Mouse (Mus musculus) thymus, adult 18-20 months (tissue): ENCODE results near the gene Kpna2.
"Not testable (repeated sequence)": the region's sequence is repeated elsewhere in the genome, so short reads cannot be mapped to it uniquely, and the experiment has no call there.

ENCODE experiments used
- DNase-seq, 2 experiments: peaks; one replicate each; pipeline ENCODE4 v3.0.0; 2022; ENCODE audit warnings: mixed read lengths in 2 of 2

Gene Kpna2

DNA sequence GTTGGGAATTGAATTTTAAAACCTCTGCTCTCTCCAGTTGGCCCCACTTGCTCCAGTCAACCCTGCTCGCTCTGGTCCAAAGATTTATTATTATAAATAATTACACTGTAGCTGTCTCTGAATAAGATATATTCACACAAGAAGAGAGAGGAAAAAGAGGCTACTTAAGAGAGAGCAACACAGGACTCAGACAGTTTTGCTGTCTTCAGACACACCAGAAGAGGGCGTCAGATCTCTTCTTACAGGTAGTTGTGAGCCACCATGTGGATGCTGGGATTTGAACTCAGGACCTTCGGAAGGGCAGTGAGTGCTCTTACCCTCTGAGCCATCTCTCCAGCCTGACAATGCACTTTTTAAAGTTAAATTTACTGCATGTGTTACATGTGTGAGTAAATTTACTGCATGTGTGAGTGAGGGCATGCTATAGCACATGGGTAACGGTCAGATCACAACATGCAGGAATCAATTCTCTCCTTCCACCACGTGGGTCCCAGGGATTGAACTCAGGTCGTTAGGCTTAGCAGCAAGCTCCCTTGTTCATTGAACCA lies 18.1 kb upstream of the Kpna2 start:
- DNase-seq, result no peak

DNA sequence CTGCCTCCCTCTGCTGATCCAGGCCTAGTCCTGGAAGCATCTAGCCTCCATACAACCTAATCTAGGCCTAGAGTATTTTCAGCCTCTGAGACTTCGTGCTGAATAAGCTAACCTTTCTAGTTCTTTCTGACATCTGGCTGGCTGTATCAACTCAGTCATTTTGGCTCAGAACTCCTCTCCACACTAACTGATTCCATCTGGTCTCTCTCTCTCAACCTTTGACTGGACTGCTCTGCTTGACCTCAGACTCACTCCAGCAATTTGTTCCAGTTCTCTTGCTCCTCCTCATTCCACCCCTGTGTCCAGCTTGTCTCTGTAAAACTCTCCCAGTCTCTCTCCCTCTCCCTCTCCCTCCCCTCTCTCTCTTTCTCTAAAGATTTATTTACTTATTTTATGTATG lies 17.6 kb upstream of the Kpna2 start:
- no peak for DNase-seq

DNA sequence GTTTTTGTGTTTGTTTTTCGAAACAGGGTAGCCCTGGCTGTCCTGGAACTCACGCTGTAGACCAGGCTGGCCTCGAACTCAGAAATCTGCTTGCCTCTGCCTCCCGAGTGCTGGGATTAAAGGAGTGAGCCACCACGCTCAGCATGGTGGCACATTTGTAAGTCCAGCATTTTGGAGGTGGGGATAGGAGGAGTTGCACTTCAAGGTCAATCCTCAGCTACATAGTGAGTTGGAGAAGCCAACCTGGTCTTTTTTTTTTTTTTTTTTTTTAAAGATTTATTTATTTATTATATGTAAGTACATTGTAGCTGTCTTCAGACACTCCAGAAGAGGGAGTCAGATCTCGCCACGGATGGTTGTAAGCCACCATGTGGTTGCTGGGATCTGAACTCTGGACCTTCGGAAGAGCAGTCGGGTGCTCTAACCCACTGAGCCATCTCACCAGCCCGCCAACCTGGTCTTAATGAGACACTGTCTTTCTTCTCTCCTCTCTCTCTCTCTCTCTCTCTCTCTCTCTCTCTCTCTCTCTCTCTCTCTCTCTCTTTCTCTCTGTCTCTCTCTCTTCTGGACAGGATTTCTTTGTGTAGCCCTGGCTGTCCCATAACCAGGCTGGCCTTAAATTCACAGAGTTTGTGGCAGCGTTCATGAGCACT lies 16.3 kb upstream of the Kpna2 start:
- DNase-seq, result not testable (repeated sequence)

DNA sequence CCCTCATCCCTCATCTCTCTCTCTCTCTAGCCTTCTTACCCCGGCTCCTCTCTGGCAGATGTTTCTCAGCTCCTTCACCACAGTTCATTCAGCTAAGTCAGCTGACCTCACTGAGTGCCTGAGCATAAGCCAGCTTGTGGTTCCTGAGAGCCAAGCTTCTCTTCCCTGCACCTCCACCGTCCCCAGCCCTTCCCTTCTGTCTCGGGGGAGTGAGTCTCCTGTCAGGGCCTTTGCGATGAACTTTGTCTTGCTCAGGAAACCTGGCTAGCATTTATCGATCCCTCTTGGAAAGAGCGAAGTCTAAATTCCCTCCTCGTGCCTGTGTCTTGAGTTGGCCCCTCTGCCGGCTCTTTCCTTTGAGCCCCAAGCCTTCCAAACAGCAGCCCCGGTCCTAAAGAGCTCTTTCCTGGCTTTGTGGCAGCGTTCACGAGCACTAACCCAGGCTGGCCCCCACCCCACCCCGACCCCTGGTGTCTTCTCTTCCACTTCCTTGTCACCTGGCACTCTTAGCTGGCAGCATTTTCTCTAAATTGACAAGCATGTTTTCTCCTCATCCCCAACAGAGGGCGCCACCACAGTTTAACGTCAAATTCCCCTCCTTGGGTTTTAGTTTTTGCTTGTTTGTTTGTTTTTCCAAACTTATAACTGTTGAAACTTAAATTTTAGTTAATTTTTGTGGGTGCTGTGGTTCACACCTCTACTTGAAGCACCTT lies 15.4 kb upstream of the Kpna2 start:
- DNase-seq, result peak in 1 of 2 experiments; percentile 27

DNA sequence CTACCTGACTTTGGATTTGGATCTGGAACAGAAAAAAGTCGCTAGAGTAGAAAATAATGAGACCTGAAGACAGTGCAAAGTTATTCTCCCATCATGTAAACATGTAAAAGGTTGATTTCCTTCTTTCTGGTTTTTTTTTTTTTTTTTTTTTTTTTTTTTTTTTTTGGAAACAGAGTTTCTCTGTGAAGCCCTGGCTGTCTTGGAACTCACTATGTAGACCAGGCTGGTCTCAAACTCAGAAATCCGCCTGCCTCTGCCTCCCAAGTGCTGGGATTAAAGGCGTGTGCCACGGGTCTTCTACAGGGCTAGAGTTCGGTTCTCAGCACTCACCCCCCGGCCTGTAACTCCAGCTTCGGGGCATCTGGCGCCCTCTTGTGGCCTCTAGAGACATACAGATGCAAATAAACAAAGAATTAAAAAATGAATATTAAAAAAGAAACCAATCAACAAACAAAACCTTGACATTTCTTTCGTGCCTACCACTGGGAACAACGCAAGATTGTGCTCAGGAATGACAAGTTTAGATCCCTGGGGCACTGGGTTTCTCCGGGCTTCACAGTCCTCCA lies 14.8 kb upstream of the Kpna2 start:
- no peak for DNase-seq

DNA sequence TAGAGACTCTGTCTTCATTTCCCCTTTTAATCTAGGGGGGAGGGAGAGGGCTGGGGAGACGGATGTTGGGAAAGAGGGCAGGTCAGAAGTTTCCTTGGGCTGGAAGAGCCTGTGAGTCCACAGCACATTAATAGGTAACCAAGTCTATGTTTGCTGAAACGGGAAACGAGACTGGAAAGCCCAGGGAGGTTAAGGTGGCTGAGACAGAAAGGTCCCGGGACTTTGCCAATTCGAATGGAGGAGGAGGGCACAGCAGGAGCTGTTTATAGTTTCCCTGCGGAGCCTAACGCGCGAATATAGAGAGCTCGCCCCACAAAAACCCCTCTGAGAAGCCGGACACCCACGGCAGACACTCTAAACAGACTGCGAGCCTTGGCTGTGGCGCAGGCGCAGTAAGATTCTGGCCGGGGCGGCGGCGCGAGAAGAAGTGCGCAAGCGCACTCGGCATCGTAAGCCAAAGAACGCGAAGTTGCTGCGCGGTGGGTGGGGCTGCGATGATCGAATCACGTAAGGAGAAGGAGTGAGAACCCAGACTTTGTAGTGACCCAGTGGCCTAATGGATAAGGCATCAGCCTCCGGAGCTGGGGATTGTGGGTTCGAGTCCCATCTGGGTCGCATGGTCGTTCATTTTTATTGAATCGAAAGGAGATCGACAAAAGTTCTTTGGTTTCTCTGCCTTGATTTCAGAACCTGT lies 13.1 kb upstream of the Kpna2 start:
- DNase-seq, result peak; percentile 92 to 95

DNA sequence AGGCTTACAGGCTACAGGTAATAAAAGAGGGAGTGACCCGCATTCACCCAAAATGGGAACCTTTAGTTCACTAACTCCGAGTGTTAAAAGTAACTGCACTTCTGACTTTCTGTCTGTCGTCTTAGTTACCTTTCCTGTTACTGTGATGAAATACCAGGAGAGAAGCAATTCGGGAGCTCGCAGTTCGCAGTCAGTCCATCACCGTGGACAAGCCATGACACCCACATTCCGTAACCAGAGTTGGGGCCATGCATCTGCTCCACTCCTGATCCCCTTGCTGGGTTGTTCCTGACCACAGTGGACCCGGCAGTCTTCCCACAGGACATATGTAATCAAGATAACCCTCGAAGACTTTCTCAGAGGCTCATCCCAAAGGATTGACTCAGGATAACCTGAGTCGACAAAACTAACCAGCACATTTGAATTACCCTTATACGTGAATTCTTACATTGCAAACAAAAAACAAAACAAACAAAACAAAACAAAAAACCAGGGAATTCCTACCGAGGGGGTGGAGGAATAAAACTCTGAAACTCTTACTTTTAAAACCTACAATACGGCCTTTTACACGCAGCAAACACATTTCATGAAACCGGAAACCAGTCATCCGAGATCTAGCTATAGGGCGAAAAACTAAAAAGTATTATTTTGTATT lies 12.5 kb upstream of the Kpna2 start:
- no peak for DNase-seq

DNA sequence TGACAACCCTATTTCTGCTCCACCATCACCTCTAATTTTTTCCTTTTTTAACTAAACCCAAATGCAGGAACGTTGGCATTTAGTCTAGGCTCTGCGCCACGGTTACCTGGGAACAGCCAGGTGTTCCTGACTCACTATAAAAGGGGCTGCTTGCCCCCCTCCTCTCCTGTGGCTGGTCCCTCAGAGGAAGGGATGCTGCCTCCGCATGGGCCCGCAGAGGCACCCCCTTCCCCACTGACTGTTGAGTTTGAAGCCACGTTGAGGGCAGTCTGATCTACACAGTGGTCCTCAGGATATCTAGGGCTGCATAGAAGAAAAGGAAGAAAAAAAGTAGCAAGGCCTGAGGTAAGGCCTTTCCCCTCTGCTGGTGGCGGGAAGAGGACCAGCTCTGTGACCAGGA lies 11.8 kb upstream of the Kpna2 start:
- DNase-seq, result no peak

DNA sequence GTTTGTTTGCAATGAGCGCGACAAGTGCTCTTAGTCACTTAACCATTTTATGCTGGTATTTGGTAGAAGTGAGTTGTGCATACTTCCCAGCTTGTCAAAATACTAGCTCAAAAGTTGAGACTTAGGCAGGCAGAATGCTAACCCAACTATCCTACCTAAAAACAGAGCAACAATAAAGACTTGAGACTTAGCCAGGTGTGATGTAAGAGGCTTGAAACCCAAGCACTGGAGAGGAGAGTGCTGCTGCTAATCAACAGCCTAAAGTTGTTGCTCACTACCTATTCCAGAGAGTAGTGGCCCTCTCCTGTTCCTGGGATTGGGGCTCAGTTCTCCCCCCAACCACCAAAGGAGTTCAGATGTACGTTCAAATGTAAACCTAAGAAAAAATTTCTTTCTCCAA lies 11.1 kb upstream of the Kpna2 start:
- DNase-seq, result no peak

DNA sequence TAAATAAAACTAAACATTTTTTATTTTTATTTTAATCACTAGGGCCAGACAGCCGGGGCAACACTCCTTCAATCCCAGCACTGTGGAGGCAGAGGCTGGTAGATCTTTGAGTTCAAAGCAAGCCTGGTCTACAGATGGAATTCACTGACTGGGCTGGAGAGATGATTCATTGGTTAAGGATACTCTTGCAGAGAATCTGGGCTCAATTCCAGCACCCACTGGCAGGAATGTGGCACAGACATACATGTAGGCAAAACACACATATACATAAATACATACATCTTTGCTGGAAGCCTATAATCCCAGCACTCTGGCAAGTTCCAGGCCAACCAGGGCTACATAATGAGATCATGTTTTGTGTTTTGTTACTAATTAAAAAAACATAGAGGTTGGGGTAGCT lies 6.2 kb upstream of the Kpna2 start:
- DNase-seq, result no peak

DNA sequence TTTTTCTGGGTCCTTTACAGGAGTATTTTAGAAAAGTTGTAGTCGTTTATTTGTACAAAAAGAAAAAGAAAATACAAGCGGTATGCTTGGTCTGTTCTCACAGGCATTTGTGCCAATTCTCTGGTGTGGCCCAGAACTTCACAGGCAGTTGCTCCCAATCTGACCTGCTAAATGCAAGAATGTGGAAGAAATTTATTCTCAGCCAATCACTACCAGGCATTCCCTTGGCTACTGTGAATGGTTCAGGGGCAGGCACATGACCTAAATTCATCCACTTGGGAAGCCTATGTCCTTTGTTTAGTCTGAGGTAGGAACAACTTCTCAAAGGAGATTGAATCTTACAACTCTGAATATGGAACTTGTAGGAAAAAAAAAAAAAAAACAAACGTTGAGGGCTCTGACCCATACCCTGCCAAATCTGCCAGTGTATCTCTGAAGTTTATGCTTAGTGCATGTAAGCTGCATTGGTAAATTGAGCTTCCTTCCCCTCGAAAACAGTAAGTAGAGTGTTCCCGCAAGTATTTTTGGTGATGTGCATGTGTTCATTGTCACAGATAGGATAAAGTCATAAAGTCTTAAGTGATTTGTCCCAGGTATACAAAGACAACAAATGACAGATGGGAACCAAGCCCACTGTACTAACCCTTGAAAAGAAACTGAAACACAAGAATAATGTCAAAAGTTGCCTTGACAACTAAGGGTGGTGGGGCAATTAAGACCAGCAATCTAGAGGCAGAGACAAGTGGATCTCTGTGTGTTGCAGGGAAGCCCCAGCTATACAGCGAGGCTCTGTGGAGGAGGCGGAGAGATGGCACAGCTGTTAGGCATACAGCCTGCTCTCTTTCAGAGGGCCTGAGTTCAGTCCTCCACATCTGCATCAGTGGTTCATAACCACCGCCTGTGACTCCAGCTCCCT lies 2.7 kb upstream of the Kpna2 start:
- no peak for DNase-seq

DNA sequence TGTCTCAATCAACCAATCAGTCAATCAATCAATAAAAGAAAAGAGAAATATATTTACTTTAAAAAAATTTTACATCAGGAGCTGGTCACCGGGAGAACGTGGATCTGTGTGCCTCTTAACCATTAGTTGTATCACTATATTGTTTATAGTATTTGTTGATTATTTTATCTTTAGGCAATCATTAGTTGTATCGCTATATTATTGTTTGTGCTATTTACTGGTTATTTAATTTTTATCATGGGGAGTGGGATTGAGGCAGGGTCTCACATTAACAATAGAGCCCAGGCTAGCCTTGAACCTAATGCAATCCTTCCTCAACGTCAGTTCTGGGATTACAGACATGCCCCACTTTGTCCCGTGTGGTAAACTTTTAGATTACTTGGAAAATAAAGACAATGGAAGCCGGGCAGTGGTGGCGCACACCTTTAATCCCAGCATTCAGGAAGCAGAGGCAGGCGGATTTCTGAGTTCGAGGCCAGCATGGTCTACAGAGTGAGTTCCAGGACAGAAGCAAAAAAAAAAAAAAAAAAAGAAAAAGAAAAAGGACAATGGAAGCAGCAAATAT lies 690 bp upstream of the Kpna2 start:
- DNase-seq, result no peak

DNA sequence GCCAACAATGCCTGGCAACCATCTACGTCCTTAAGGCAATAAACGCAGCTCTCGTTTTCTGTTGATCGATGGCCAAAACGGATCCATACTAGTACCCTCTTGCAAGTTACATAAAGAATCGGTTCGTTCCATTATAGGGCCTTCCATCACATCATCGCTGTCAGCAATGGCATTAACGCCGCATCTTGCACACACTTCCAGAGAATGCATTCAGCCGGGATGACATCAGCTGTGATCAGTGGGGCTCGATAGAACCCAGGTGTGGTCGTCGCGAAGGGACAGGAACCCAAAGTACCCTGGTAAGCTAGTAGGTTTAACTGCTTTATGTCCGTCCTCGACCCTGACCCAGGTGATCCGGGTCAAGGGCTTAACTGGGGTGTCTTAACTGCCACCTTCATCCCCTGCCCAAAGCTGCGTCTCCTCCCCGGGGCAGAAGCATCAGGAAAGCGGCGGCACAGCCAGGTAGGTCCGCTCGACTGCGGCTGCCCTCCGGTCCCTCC lies 640 bp downstream of the Kpna2 start:
- DNase-seq, result peak in 1 of 2 experiments; percentile 33

DNA sequence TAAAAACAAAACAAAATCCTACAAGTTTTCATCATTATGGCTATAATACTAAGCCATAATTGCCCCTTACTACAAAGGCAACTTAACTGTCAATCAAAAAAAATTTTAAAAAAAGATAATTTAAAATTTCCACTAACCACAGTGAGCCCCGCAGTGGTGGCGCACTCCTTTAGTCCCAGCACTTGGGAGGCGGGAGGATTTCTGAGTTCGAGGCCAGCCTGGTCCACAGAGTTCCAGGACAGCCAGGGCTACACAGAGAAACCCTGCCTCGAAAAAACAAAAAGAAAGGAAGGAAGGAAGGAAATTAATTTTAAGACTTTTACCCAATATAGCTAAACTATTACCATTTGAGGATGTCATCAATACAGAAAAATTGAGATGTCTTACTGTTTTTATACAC lies 1.4 kb downstream of the Kpna2 start:
- no peak for DNase-seq

DNA sequence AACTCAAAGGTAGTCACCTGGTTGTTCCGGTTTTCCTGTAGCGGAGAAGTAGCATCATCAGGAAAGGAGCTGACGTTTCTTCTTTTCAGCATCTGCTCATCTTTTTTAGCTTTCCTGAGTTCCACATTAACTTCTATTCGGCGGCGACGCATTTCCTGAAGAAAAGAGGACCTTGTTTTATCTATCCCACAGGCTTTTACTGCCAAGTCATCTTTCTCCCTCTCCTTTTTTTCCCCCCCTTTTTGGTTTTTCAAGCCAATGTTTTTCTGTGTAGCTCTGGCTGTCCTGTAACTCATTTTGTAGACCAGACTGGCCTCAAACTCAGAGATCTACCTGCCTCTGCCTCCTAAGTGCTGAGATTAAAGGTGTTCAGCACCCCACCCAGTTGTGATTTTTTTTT lies 2.8 kb downstream of the Kpna2 start:
- not testable (repeated sequence) for DNase-seq

DNA sequence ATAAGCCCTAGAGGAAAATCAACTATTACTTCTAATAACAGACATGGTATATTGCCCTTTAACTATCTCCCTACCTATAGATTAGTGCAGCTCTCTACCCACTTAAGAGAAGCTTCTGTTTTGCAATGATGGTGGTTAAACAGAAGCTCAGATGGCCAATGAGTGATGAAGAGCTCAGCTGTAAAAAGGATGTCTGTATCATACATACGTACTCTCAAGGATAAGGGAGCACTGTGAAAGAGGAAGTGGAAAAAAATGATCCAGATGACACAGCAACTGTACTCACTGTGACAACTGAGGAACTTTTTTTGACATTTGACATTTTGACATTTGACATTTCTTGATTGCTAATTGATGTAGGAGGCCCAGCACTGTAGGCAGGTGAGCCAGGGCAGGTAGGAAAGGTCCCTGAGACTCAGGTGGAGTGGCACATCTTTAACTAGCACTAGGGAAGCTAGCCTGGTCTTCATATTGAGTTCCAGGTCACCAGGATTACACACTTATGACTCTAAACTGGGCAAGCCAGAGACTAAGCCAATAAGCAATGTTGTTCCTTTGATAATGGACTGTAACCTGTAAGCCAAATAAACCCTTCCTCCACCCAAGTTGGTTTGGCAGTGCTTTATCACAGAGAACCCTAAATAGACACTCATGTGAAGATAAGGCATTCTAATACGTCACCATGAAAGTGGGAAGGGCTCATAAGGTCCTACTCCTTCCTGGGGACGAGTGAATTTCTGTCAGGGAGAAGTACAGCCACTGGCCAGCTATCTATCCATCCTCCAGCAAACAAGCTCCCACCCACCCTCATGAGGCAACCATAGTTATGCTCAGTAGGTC lies 4.9 kb downstream of the Kpna2 start:
- DNase-seq, result no peak

DNA sequence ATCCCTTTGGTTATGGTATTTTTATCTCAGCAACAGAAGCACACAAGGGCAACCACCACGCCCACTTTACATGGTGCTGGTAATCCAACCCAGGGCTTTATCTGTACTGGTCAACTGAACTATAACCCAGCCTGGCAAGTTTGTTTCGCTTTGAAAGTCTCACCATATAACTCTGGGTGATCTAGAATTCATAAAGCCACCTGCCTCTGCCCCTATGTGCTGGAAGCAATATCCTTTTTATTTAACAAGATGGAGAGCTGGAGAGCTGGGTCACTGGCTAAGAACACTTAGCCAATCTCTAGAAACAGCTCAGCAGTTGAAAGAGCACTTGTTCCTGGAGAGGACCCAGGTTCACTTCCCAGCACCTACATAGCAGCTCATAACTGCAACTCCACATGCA lies 12.0 kb downstream of the Kpna2 start:
- no peak for DNase-seq

DNA sequence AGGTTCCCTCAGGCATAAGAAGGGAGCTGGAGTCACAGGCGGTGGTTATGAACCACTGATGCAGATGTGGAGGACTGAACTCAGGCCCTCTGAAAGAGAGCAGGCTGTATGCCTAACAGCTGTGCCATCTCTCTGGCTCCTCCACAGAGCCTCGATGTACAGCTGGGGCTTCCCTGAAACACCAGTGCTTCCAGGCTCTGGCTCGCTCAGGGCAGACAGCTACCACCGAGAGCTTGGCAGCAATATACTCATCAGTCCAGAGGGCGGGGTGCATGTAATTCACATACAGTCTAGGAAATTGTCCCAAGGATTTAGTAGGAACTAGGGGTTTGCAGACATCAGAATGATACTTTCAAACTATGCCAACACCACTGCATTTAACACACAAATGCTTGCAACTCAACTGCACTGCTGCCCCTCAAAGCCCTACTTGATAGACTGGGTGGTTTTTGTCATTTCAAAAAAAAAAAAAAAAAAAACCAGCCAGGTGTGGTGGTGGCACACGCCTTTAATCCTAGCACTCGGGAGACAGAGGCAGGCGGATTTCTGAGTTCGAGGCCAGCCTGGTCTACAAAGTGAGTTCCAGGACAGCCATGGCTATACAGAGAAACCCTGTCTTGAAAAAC lies 13.2 kb downstream of the Kpna2 start:
- DNase-seq, result not testable (repeated sequence)

DNA sequence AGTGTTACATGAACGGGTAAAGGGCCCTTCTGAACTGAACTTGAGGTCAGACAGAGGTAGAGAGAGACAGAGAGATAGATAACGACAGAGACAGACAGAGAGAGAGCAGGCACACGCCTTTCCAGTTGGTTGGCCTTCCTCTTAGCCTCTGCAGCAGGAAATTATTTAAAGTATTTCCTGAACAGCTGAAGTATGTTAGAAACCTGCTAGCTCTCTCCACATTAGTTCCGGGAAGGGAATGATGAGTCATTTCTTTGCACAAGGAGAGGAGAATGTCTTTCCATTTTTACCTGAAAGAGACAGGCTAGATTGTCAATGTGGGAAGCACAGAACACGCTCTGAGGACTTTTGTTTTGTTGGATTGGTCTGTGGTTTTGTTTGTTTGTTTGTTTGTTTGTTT lies 17.0 kb downstream of the Kpna2 start:
- DNase-seq, result no peak

DNA sequence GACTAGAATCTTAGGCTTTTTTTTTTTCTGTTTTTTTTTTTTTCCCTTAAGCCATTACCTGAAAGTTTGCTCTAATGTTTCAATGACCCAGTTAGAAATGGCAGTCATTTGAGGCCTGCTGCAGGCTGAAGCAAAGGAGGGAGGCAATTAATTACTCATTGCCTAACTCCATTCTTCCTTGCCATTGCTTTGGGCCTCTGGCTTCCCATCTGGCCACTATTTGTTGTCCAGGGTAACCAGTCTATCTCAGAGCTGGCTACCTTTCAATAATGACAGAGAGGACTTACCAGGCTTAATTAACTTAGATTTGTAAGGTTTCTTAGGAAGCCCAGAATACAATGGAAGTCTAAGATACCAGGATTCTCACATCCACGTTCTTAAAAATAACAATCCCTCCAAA lies 17.6 kb downstream of the Kpna2 start:
- no peak for DNase-seq
